Mouse (Mus musculus): ENCODE measurements at regions not wholly inside any gene's neighbourhood (a gene's known extent, or its start where the extent isn't known, plus 50 kb on each side); places are given as distances from the start of the nearest gene placed in this dataset.

GRCm38 (mm10) chr12:71584618-71585017 lies 246.3 kb upstream of the Daam1 start:
- Histone ChIP-seq H3K4me1 (ENCODE audit: insufficient read depth, low read depth, low read length) (no peaks in the 10 kb centered on the region), H3K27me3 (replicated peaks; ENCODE audit: insufficient read depth, low read length) (no peaks in the 10 kb centered on the region), H3K36me3 (ENCODE audit: insufficient read depth, low read length) (no peaks in the 10 kb centered on the region), H3K9ac (replicated peaks; ENCODE audit: low read depth) (no peak overlapping the region), H3K4me3 (ENCODE audit: low read depth, low read length) (no peak overlapping the region), H3K4me2 (replicated peaks; ENCODE audit: low read depth, low read length) (no peak overlapping the region), H3K9me3 (ENCODE audit: low read length) (no peaks in the 10 kb centered on the region), H3K27ac (ENCODE audit: low read length) (no peak overlapping the region)
- no peak for ATAC-seq
- no peak for DNase-seq (ENCODE audit: low spot score)
- no peak for TF ChIP-seq EP300 (IDR thresholded peaks at IDR 0.05)
- TF ChIP-seq CTCF (IDR thresholded peaks at IDR 0.05): no peak
- 64% methylated on average over 8 of the region's 8 CpGs for WGBS

- H3K27me3 ChIP-seq (replicated peaks; ENCODE audit: insufficient read depth, low read length): no peaks in the 10 kb centered on the region
Measured at GRCm38 (mm10) chr12:71598641-71599040, 232.2 kb upstream of the Daam1 start.

GRCm38 (mm10) chr12:71601091-71601690 lies 229.7 kb upstream of the Daam1 start:
- TF ChIP-seq CTCF (IDR thresholded peaks at IDR 0.05) (no peak), EP300 (IDR thresholded peaks at IDR 0.05) (no peak)
- Histone ChIP-seq H3K27me3 (replicated peaks; ENCODE audit: insufficient read depth, low read length) (no peaks in the 10 kb centered on the region), H3K27ac (ENCODE audit: low read length) (no peak overlapping the region), H3K36me3 (ENCODE audit: insufficient read depth, low read length) (no peaks in the 10 kb centered on the region), H3K4me2 (replicated peaks; ENCODE audit: low read depth, low read length) (no peak overlapping the region), H3K4me3 (ENCODE audit: low read depth, low read length) (no peak overlapping the region), H3K4me1 (ENCODE audit: insufficient read depth, low read depth, low read length) (no peaks in the 10 kb centered on the region), H3K9me3 (ENCODE audit: low read length) (no peaks in the 10 kb centered on the region), H3K9ac (replicated peaks; ENCODE audit: low read depth) (no peak overlapping the region)
- ATAC-seq (no peak), DNase-seq (ENCODE audit: low spot score) (no peak)
- 74% methylated on average over 8 of the region's 8 CpGs for WGBS

More at GRCm38 (mm10) chr12:71598641-71599040, 232.2 kb upstream of the Daam1 start:
- 56% methylated on average over 9 of the region's 9 CpGs for WGBS
- Histone ChIP-seq H3K4me3 (ENCODE audit: low read depth, low read length) (no peak overlapping the region), H3K27ac (ENCODE audit: low read length) (no peak overlapping the region), H3K4me1 (ENCODE audit: insufficient read depth, low read depth, low read length) (no peaks in the 10 kb centered on the region), H3K36me3 (ENCODE audit: insufficient read depth, low read length) (no peaks in the 10 kb centered on the region), H3K9ac (replicated peaks; ENCODE audit: low read depth) (no peak overlapping the region), H3K4me2 (replicated peaks; ENCODE audit: low read depth, low read length) (no peak overlapping the region), H3K9me3 (ENCODE audit: low read length) (no peaks in the 10 kb centered on the region)
- ATAC-seq: no peak
- TF ChIP-seq CTCF (IDR thresholded peaks at IDR 0.05) (no peak), EP300 (IDR thresholded peaks at IDR 0.05) (no peak)
- no peak for DNase-seq (ENCODE audit: low spot score)

DNA sequence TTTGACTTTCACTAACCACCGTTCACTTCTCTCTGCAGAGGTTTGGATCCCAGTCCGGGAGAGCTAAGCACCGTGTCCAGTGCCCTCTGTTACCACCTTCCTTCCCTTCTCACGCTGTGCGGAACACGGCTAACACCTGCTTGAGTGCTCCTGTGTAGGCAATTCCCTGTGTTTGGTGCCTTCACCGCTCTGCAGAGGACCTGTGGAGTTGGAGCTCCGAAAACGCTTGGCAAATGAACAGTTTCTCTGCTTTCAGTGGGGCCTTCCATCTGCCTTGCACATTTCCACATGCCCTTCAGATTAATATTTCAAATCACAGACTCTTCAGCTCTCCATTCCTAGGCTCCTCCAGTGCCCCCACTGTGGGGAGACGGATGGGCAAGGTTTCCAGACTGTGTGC lies 227.7 kb upstream of the Daam1 start:
- no peak for DNase-seq (ENCODE audit: low spot score)
- H3K27me3 ChIP-seq (replicated peaks; ENCODE audit: insufficient read depth, low read length): no peaks in the 10 kb centered on the region
- 87% methylated on average over 10 of the region's 10 CpGs for WGBS
- H3K36me3 ChIP-seq (ENCODE audit: insufficient read depth, low read length): no peaks in the 10 kb centered on the region
- TF ChIP-seq CTCF (IDR thresholded peaks at IDR 0.05): no peak
- TF ChIP-seq EP300 (IDR thresholded peaks at IDR 0.05): no peak
- H3K27ac ChIP-seq (ENCODE audit: low read length): no peak overlapping the region
- no peak overlapping the region for H3K9ac ChIP-seq (replicated peaks; ENCODE audit: low read depth)
- no peak for ATAC-seq
- no peaks in the 10 kb centered on the region for H3K4me1 ChIP-seq (ENCODE audit: insufficient read depth, low read depth, low read length)
- H3K9me3 ChIP-seq (ENCODE audit: low read length): no peaks in the 10 kb centered on the region
- H3K4me3 ChIP-seq (ENCODE audit: low read depth, low read length): no peak overlapping the region
- no peak overlapping the region for H3K4me2 ChIP-seq (replicated peaks; ENCODE audit: low read depth, low read length)

DNA sequence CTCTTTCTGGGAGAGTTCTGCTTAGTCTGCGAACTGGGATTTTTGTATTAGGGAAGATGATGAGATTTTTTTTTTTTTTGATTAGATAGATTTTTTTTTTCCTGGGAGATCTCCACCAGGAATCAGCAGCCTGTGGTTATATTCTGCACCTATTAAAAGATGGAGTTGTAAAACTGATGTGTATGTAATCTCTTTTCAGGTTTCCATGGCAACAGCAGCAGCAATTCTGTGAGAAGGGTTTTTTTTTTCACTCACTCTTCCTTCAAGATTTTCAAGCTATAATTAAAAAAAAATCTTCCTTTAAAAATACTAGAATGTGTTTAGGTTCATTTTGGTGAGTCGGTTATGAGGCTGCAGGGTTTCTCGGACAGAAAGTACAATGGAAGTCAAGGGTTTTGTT lies 224.5 kb upstream of the Daam1 start:
- 81% methylated on average over 3 of the region's 3 CpGs for WGBS
- H3K36me3 ChIP-seq (ENCODE audit: insufficient read depth, low read length): no peaks in the 10 kb centered on the region
- no peak overlapping the region for H3K4me3 ChIP-seq (ENCODE audit: low read depth, low read length)
- TF ChIP-seq EP300 (IDR thresholded peaks at IDR 0.05): no peak
- no peak for TF ChIP-seq CTCF (IDR thresholded peaks at IDR 0.05)
- H3K4me2 ChIP-seq (replicated peaks; ENCODE audit: low read depth, low read length): no peak overlapping the region
- no peaks in the 10 kb centered on the region for H3K27me3 ChIP-seq (replicated peaks; ENCODE audit: insufficient read depth, low read length)
- no peak overlapping the region for H3K9ac ChIP-seq (replicated peaks; ENCODE audit: low read depth)
- no peak for ATAC-seq
- H3K4me1 ChIP-seq (ENCODE audit: insufficient read depth, low read depth, low read length): no peaks in the 10 kb centered on the region
- H3K9me3 ChIP-seq (ENCODE audit: low read length): no peaks in the 10 kb centered on the region
- H3K27ac ChIP-seq (ENCODE audit: low read length): no peak overlapping the region
- DNase-seq (ENCODE audit: low spot score): no peak

DNA sequence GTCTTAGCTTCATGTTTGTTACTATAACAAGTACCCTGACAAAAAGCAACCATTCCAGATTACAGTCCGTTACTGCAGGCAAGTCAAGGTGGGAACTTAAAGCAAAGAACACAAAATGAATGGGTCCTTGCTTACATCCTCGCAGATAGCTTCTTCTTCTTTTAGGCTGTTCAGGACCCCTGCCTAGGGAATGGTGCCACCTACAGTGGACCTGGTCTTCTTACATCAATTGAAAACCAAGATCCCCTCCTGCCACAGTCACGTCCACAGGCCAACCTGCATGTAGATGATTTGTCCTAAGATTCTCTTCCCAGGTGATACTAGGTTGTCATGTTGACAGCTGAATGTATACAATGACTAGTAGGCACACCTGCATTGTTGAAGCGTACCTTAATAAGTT lies 222.9 kb upstream of the Daam1 start:
- Histone ChIP-seq H3K9ac (replicated peaks; ENCODE audit: low read depth) (no peak overlapping the region), H3K9me3 (ENCODE audit: low read length) (no peaks in the 10 kb centered on the region), H3K36me3 (ENCODE audit: insufficient read depth, low read length) (no peaks in the 10 kb centered on the region), H3K4me1 (ENCODE audit: insufficient read depth, low read depth, low read length) (no peaks in the 10 kb centered on the region), H3K27ac (ENCODE audit: low read length) (no peak overlapping the region), H3K27me3 (replicated peaks; ENCODE audit: insufficient read depth, low read length) (no peaks in the 10 kb centered on the region), H3K4me2 (replicated peaks; ENCODE audit: low read depth, low read length) (no peak overlapping the region), H3K4me3 (ENCODE audit: low read depth, low read length) (no peak overlapping the region)
- no peak for TF ChIP-seq CTCF (IDR thresholded peaks at IDR 0.05)
- TF ChIP-seq EP300 (IDR thresholded peaks at IDR 0.05): no peak
- DNase-seq (ENCODE audit: low spot score): no peak
- no peak for ATAC-seq
- WGBS: 94% methylated on average over 4 of the region's 4 CpGs

- H3K4me3 ChIP-seq (ENCODE audit: low read depth, low read length): no peak overlapping the region
- no peak overlapping the region for H3K9ac ChIP-seq (replicated peaks; ENCODE audit: low read depth)
- H3K27ac ChIP-seq (ENCODE audit: low read length): no peak overlapping the region
- WGBS: 47% methylated on average over 8 of the region's 8 CpGs
- ATAC-seq (peak; percentile 41), DNase-seq (ENCODE audit: low spot score) (peak; percentile 39)
- H3K4me2 ChIP-seq (replicated peaks; ENCODE audit: low read depth, low read length): no peak overlapping the region
- no peaks in the 10 kb centered on the region for H3K36me3 ChIP-seq (ENCODE audit: insufficient read depth, low read length)
- TF ChIP-seq CTCF (IDR thresholded peaks at IDR 0.05): no peak
- H3K27me3 ChIP-seq (replicated peaks; ENCODE audit: insufficient read depth, low read length): no peaks in the 10 kb centered on the region
- H3K4me1 ChIP-seq (ENCODE audit: insufficient read depth, low read depth, low read length): no peaks in the 10 kb centered on the region
- H3K9me3 ChIP-seq (ENCODE audit: low read length): no peaks in the 10 kb centered on the region
Measured at GRCm38 (mm10) chr12:71613326-71613725, 217.6 kb upstream of the Daam1 start.

Measured in lung, postnatal 0 days (tissue).